Mouse (Mus musculus): ENCODE data around the gene Saxo1. TPM values are rescaled to one million over a fixed set of nuclear protein-coding genes. Genes with fewer than 3 reads are reported as not detected.

The Saxo1 gene
- polyA plus RNA-seq, 1 experiment from 2014 or later: 0.15 TPM

DNA sequence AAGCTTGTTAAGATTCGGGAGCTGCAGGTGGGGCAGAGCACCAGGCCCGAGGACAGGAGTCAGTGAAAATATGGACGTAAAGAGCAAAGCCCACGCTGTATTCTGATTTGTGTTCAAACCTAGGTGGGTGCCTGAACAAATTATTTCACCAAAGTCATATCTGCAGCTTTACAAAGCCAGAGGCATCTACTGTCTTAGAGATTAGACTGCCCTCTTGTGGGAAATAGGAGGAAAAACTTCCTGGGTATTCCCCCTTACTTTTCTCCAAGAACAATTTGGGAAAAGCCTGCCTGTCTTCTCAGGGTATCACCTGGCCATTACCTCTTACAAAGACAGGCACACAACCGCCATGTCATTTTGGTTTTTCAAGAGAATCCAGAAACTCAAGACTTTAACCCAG lies 12.5 kb downstream of the Saxo1 start:
- H3K4me3 ChIP-seq (ENCODE audit: control insufficient read depth in 1 of 2, insufficient read depth in 1 of 2, low read depth in 1 of 2, low read length in 2 of 2): no peak overlapping the region
- no peak overlapping the region for H3K9ac ChIP-seq (ENCODE audit: low read length)
- H3K27ac ChIP-seq (replicated peaks in 1 of 2; ENCODE audit: control insufficient read depth in 1 of 2, insufficient read depth in 1 of 2, low read depth in 2 of 2, low read length in 2 of 2): no peak overlapping the region
- H3K4me2 ChIP-seq (ENCODE audit: low read length): no peak overlapping the region
- H3K36me3 ChIP-seq (ENCODE audit: control insufficient read depth, insufficient read depth, low read length): no peaks in the 10 kb centered on the region
- 51% methylated on average over 5 of the region's 5 CpGs for WGBS
- H3K9me3 ChIP-seq (ENCODE audit: control insufficient read depth, low read length): no peaks in the 10 kb centered on the region
- H3K27me3 ChIP-seq (ENCODE audit: control insufficient read depth, insufficient read depth, low read length): no peaks in the 10 kb centered on the region
- H3K4me1 ChIP-seq (ENCODE audit: control insufficient read depth in 2 of 2, insufficient read depth in 2 of 2, low read length in 2 of 2): peaks cover 4 to 7% of the 10 kb centered on the region in 2 experiments; a peak in 2 of 4 replicates
- ATAC-seq (ENCODE audit: insufficient number of reproducible peaks, insufficient read depth, low FRiP score, low read depth): no peak

- Histone ChIP-seq H3K9ac (ENCODE audit: low read length) (no peak overlapping the region), H3K9me3 (ENCODE audit: control insufficient read depth, low read length) (no peaks in the 10 kb centered on the region), H3K27me3 (ENCODE audit: control insufficient read depth, insufficient read depth, low read length) (no peaks in the 10 kb centered on the region), H3K4me2 (ENCODE audit: low read length) (no peak overlapping the region), H3K27ac (replicated peaks in 1 of 2; ENCODE audit: control insufficient read depth in 1 of 2, insufficient read depth in 1 of 2, low read depth in 2 of 2, low read length in 2 of 2) (0 out of 4 replicates have a peak overlapping the region, but pooled peaks of 1 of the 2 experiments have one; percentile 0), H3K4me1 (ENCODE audit: control insufficient read depth in 2 of 2, insufficient read depth in 2 of 2, low read length in 2 of 2) (peaks cover 4 to 7% of the 10 kb centered on the region in 2 experiments; a peak in 2 of 4 replicates), H3K36me3 (ENCODE audit: control insufficient read depth, insufficient read depth, low read length) (no peaks in the 10 kb centered on the region), H3K4me3 (ENCODE audit: control insufficient read depth in 1 of 2, insufficient read depth in 1 of 2, low read depth in 1 of 2, low read length in 2 of 2) (no peak overlapping the region)
- ATAC-seq (ENCODE audit: insufficient number of reproducible peaks, insufficient read depth, low FRiP score, low read depth): no peak
- WGBS: 71% methylated on average over 3 of the region's 3 CpGs
Measured at GRCm38 (mm10) chr4:86543999-86544398, 14.1 kb downstream of the Saxo1 start.

GRCm38 (mm10) chr4:86541573-86541972 lies 16.6 kb downstream of the Saxo1 start:
- Histone ChIP-seq H3K4me3 (ENCODE audit: control insufficient read depth in 1 of 2, insufficient read depth in 1 of 2, low read depth in 1 of 2, low read length in 2 of 2) (no peak overlapping the region), H3K27me3 (ENCODE audit: control insufficient read depth, insufficient read depth, low read length) (no peaks in the 10 kb centered on the region), H3K9me3 (ENCODE audit: control insufficient read depth, low read length) (no peaks in the 10 kb centered on the region), H3K4me2 (ENCODE audit: low read length) (no peak overlapping the region), H3K27ac (replicated peaks in 1 of 2; ENCODE audit: control insufficient read depth in 1 of 2, insufficient read depth in 1 of 2, low read depth in 2 of 2, low read length in 2 of 2) (no peak overlapping the region), H3K36me3 (ENCODE audit: control insufficient read depth, insufficient read depth, low read length) (no peaks in the 10 kb centered on the region), H3K4me1 (ENCODE audit: control insufficient read depth in 2 of 2, insufficient read depth in 2 of 2, low read length in 2 of 2) (peaks cover 4 to 7% of the 10 kb centered on the region in 2 experiments; a peak in 2 of 4 replicates), H3K9ac (ENCODE audit: low read length) (no peak overlapping the region)
- no peak for ATAC-seq (ENCODE audit: insufficient number of reproducible peaks, insufficient read depth, low FRiP score, low read depth)
- 70% methylated on average over 1 of the region's 1 CpGs for WGBS

- no peak for ATAC-seq (ENCODE audit: insufficient number of reproducible peaks, insufficient read depth, low FRiP score, low read depth)
- H3K9me3 ChIP-seq (ENCODE audit: control insufficient read depth, low read length): no peaks in the 10 kb centered on the region
- WGBS: 95% methylated on average over 5 of the region's 5 CpGs
- no peaks in the 10 kb centered on the region for H3K36me3 ChIP-seq (ENCODE audit: control insufficient read depth, insufficient read depth, low read length)
- H3K27ac ChIP-seq (replicated peaks in 1 of 2; ENCODE audit: control insufficient read depth in 1 of 2, insufficient read depth in 1 of 2, low read depth in 2 of 2, low read length in 2 of 2): no peak overlapping the region
- no peak overlapping the region for H3K9ac ChIP-seq (ENCODE audit: low read length)
- H3K27me3 ChIP-seq (ENCODE audit: control insufficient read depth, insufficient read depth, low read length): no peaks in the 10 kb centered on the region
- no peak overlapping the region for H3K4me3 ChIP-seq (ENCODE audit: control insufficient read depth in 1 of 2, insufficient read depth in 1 of 2, low read depth in 1 of 2, low read length in 2 of 2)
- H3K4me2 ChIP-seq (ENCODE audit: low read length): no peak overlapping the region
- H3K4me1 ChIP-seq (ENCODE audit: control insufficient read depth in 2 of 2, insufficient read depth in 2 of 2, low read length in 2 of 2): peaks cover 2 to 4% of the 10 kb centered on the region in 2 experiments
Measured at GRCm38 (mm10) chr4:86538936-86539335, 19.2 kb downstream of the Saxo1 start.

- 42% methylated on average over 4 of the region's 4 CpGs for WGBS
- no peak for ATAC-seq (ENCODE audit: insufficient number of reproducible peaks, insufficient read depth, low FRiP score, low read depth)
- Histone ChIP-seq H3K36me3 (ENCODE audit: control insufficient read depth, insufficient read depth, low read length) (no peaks in the 10 kb centered on the region), H3K9ac (ENCODE audit: low read length) (no peak overlapping the region), H3K27me3 (ENCODE audit: control insufficient read depth, insufficient read depth, low read length) (no peaks in the 10 kb centered on the region), H3K4me1 (ENCODE audit: control insufficient read depth in 2 of 2, insufficient read depth in 2 of 2, low read length in 2 of 2) (peaks cover 2 to 5% of the 10 kb centered on the region in 2 experiments; a peak in 3 of 4 replicates), H3K9me3 (ENCODE audit: control insufficient read depth, low read length) (no peaks in the 10 kb centered on the region), H3K4me3 (ENCODE audit: control insufficient read depth in 1 of 2, insufficient read depth in 1 of 2, low read depth in 1 of 2, low read length in 2 of 2) (no peak overlapping the region), H3K27ac (replicated peaks in 1 of 2; ENCODE audit: control insufficient read depth in 1 of 2, insufficient read depth in 1 of 2, low read depth in 2 of 2, low read length in 2 of 2) (no peak overlapping the region), H3K4me2 (ENCODE audit: low read length) (no peak overlapping the region)
Measured at GRCm38 (mm10) chr4:86537972-86538371, 20.2 kb downstream of the Saxo1 start.

- ATAC-seq (ENCODE audit: insufficient number of reproducible peaks, insufficient read depth, low FRiP score, low read depth): no peak
- Histone ChIP-seq H3K4me3 (ENCODE audit: control insufficient read depth in 1 of 2, insufficient read depth in 1 of 2, low read depth in 1 of 2, low read length in 2 of 2) (no peak overlapping the region), H3K4me1 (ENCODE audit: control insufficient read depth in 2 of 2, insufficient read depth in 2 of 2, low read length in 2 of 2) (peaks cover 2 to 5% of the 10 kb centered on the region in 2 experiments; a peak in 3 of 4 replicates), H3K27me3 (ENCODE audit: control insufficient read depth, insufficient read depth, low read length) (no peaks in the 10 kb centered on the region), H3K9ac (ENCODE audit: low read length) (no peak overlapping the region), H3K27ac (replicated peaks in 1 of 2; ENCODE audit: control insufficient read depth in 1 of 2, insufficient read depth in 1 of 2, low read depth in 2 of 2, low read length in 2 of 2) (0 out of 4 replicates have a peak overlapping the region, but pooled peaks of 1 of the 2 experiments have one; percentile 19), H3K36me3 (ENCODE audit: control insufficient read depth, insufficient read depth, low read length) (no peaks in the 10 kb centered on the region), H3K4me2 (ENCODE audit: low read length) (no peak overlapping the region), H3K9me3 (ENCODE audit: control insufficient read depth, low read length) (no peaks in the 10 kb centered on the region)
- WGBS: 35% methylated on average over 5 of the region's 5 CpGs
Measured at GRCm38 (mm10) chr4:86534091-86534481, 24.0 kb downstream of the Saxo1 start.

GRCm38 (mm10) chr4:86533406-86534090 lies 24.6 kb downstream of the Saxo1 start:
- no peak for ATAC-seq (ENCODE audit: insufficient number of reproducible peaks, insufficient read depth, low FRiP score, low read depth)
- no peaks in the 10 kb centered on the region for H3K36me3 ChIP-seq (ENCODE audit: control insufficient read depth, insufficient read depth, low read length)
- H3K9ac ChIP-seq (ENCODE audit: low read length): no peak overlapping the region
- no peaks in the 10 kb centered on the region for H3K9me3 ChIP-seq (ENCODE audit: control insufficient read depth, low read length)
- peaks cover 2 to 5% of the 10 kb centered on the region in 2 experiments; a peak in 3 of 4 replicates for H3K4me1 ChIP-seq (ENCODE audit: control insufficient read depth in 2 of 2, insufficient read depth in 2 of 2, low read length in 2 of 2)
- WGBS: 76% methylated on average over 8 of the region's 8 CpGs
- no peak overlapping the region for H3K4me2 ChIP-seq (ENCODE audit: low read length)
- no peak overlapping the region for H3K27ac ChIP-seq (replicated peaks in 1 of 2; ENCODE audit: control insufficient read depth in 1 of 2, insufficient read depth in 1 of 2, low read depth in 2 of 2, low read length in 2 of 2)
- no peak overlapping the region for H3K4me3 ChIP-seq (ENCODE audit: control insufficient read depth in 1 of 2, insufficient read depth in 1 of 2, low read depth in 1 of 2, low read length in 2 of 2)
- no peaks in the 10 kb centered on the region for H3K27me3 ChIP-seq (ENCODE audit: control insufficient read depth, insufficient read depth, low read length)

Data from heart, embryonic 14.5 days (tissue).